Mouse (Mus musculus) forebrain, postnatal 0 days (tissue): Measurements from ENCODE around the gene Ylpm1. TPM values are rescaled to one million over a fixed set of nuclear protein-coding genes. Genes with fewer than 3 reads are reported as not detected.

Experiments used
- ATAC-seq: fragments of 200-750 bp; cut with Nextera tagmentation; 2 replicates; pipeline ENCODE4 v1.8.0; 2017; ENCODE audit warnings: mild to moderate bottlenecking, moderate library complexity
- DNase-seq: peaks from one replicate; pipeline ENCODE4 v3.0.0-alpha.2; 2015
- H3K27ac ChIP-seq: fragments of 300-500 bp; sonication (generic); 2 replicates; pipeline ENCODE4 v1.5.1; 2014; ENCODE audit warnings: low read depth, mild to moderate bottlenecking, antibody characterized with exemption, low read length, moderate library complexity, mixed read lengths
- H3K27me3 ChIP-seq: fragments of 300-500 bp; sonication (generic); 2 replicates; pipeline ENCODE4 v1.6.1; 2014; ENCODE audit warnings: mild to moderate bottlenecking, low read length, mixed read lengths; ENCODE audit not compliant: insufficient read depth
- H3K36me3 ChIP-seq: fragments of 300-500 bp; sonication (generic); 2 replicates; pipeline ENCODE4 v1.6.1; 2014; ENCODE audit warnings: mild to moderate bottlenecking, moderate library complexity; ENCODE audit not compliant: insufficient read depth
- H3K4me1 ChIP-seq: fragments of 300-500 bp; sonication (generic); 2 replicates; pipeline ENCODE4 v1.6.1; 2014; ENCODE audit warnings: antibody characterized with exemption; ENCODE audit not compliant: insufficient read depth
- H3K4me2 ChIP-seq: fragments of 300-500 bp; sonication (generic); 2 replicates; pipeline ENCODE4 v1.6.1; 2014; ENCODE audit warnings: low read depth, mild to moderate bottlenecking, moderate library complexity
- H3K4me3 ChIP-seq: fragments of 300-500 bp; sonication (generic); 2 replicates; pipeline ENCODE4 v1.5.1; 2014; ENCODE audit warnings: low read depth, low read length, mixed read lengths
- H3K9ac ChIP-seq: fragments of 300-500 bp; sonication (generic); 2 replicates; pipeline ENCODE4 v1.6.1; 2014; ENCODE audit warnings: mild to moderate bottlenecking
- H3K9me3 ChIP-seq: fragments of 300-500 bp; sonication (generic); 2 replicates; pipeline ENCODE4 v1.6.1; 2016; ENCODE audit warnings: low read length
- CTCF ChIP-seq: sonication (generic); IDR thresholded peaks from 2 replicates; pipeline ENCODE4 v1.5.1; 2016; ENCODE audit warnings: antibody characterized with exemption, control low read depth, low read depth
- WGBS: fragments of 180-500 bp; shearing (Covaris S2); extraction: QIAGEN DNeasy Blood & Tissue Kit; methylation state at CpG from one replicate; pipeline ENCODE4 v1.1.7; 2014; 5-methylcytosine and 5-hydroxymethylcytosine counted together
- polyA plus RNA-seq: library from polyadenylated mRNA; unstranded; fragments of >200 nt; fragmentation: Nextera tagmentation; extraction: Ambion mirVana; gene quantifications from 2 replicates; pipeline ENCODE4 v1.2.1, GENCODE M21; 2015
- total RNA-seq: library from RNA; depleted of rRNA; stranded (reverse); fragments of >200 nt; gene quantifications from 2 replicates; pipeline ENCODE4 v1.2.3, GENCODE M21; 2014; rRNA removed

Gene Ylpm1
- total RNA-seq (51.2 and 59.6 TPM in 2 replicates), polyA plus RNA-seq (17.3 and 23.4 TPM in 2 replicates)

GRCm38 (mm10) chr12:84996083-84996496, at the start of gene Ylpm1:
TSS of gene Ylpm1 (plus strand) at chr12:84996321.
- H3K36me3 ChIP-seq, result no peaks in the 10 kb centered on the region
- H3K27ac ChIP-seq, result peak within 1 kb of the TSS; percentile 97
- peak within 1 kb of the TSS; percentile 82 for H3K4me2 ChIP-seq
- H3K9ac ChIP-seq, result peak within 1 kb of the TSS; percentile 99
- H3K27me3 ChIP-seq, result no peaks in the 10 kb centered on the region
- under 1% methylated on average over 45 of the region's 45 CpGs for WGBS
- no peaks in the 10 kb centered on the region for H3K9me3 ChIP-seq
- peaks cover 19% of the 10 kb centered on the region for H3K4me1 ChIP-seq
- peak within 1 kb of the TSS; percentile 96 for H3K4me3 ChIP-seq
- ATAC-seq (peak; percentile 98), DNase-seq (peak; percentile 99)
- peak; percentile 72 for TF ChIP-seq CTCF

GRCm38 (mm10) chr12:84947894-84948583, 48.1 kb upstream of the Ylpm1 start:
- no peaks in the 10 kb centered on the region for H3K4me1 ChIP-seq
- peaks cover 48% of the 10 kb centered on the region for H3K36me3 ChIP-seq
- no peaks in the 10 kb centered on the region for H3K9me3 ChIP-seq
- H3K4me3 ChIP-seq, result no peak overlapping the region
- DNase-seq (no peak), ATAC-seq (no peak)
- H3K27me3 ChIP-seq, result no peaks in the 10 kb centered on the region
- no peak overlapping the region for H3K9ac ChIP-seq
- no peak overlapping the region for H3K27ac ChIP-seq
- H3K4me2 ChIP-seq, result no peak overlapping the region
- 74% methylated on average over 2 of the region's 2 CpGs for WGBS
- no peak for TF ChIP-seq CTCF

GRCm38 (mm10) chr12:84948584-84949285, 47.4 kb upstream of the Ylpm1 start:
- 87% methylated on average over 6 of the region's 6 CpGs for WGBS
- ATAC-seq (no peak), DNase-seq (no peak)
- Histone ChIP-seq H3K4me2 (no peak overlapping the region), H3K9me3 (no peaks in the 10 kb centered on the region), H3K9ac (no peak overlapping the region), H3K36me3 (peaks cover 41% of the 10 kb centered on the region), H3K27me3 (no peaks in the 10 kb centered on the region), H3K4me3 (no peak overlapping the region), H3K4me1 (no peaks in the 10 kb centered on the region), H3K27ac (no peak overlapping the region)
- TF ChIP-seq CTCF, result no peak

GRCm38 (mm10) chr12:84950763-84951162, 45.4 kb upstream of the Ylpm1 start:
- WGBS, result 78% methylated on average over 6 of the region's 6 CpGs
- no peak for ATAC-seq
- H3K4me3 ChIP-seq, result no peak overlapping the region

GRCm38 (mm10) chr12:84951531-84951930, 44.6 kb upstream of the Ylpm1 start:
- H3K9me3 ChIP-seq, result no peaks in the 10 kb centered on the region
- no peaks in the 10 kb centered on the region for H3K27me3 ChIP-seq
- no peak overlapping the region for H3K9ac ChIP-seq
- 38% methylated on average over 8 of the region's 8 CpGs for WGBS
- DNase-seq (no peak), ATAC-seq (no peak)
- no peaks in the 10 kb centered on the region for H3K4me1 ChIP-seq
- H3K36me3 ChIP-seq, result peaks cover 30% of the 10 kb centered on the region
- TF ChIP-seq CTCF, result no peak
- H3K4me3 ChIP-seq, result no peak overlapping the region
- H3K4me2 ChIP-seq, result no peak overlapping the region
- no peak overlapping the region for H3K27ac ChIP-seq

More at GRCm38 (mm10) chr12:84950763-84951162, 45.4 kb upstream of the Ylpm1 start:
- no peak overlapping the region for H3K4me2 ChIP-seq
- no peaks in the 10 kb centered on the region for H3K4me1 ChIP-seq
- TF ChIP-seq CTCF, result no peak
- no peaks in the 10 kb centered on the region for H3K9me3 ChIP-seq
- peaks cover 30% of the 10 kb centered on the region for H3K36me3 ChIP-seq
- H3K27ac ChIP-seq, result no peak overlapping the region
- no peak overlapping the region for H3K9ac ChIP-seq
- DNase-seq, result no peak
- H3K27me3 ChIP-seq, result no peaks in the 10 kb centered on the region

GRCm38 (mm10) chr12:84952351-84952750, 43.8 kb upstream of the Ylpm1 start:
- Histone ChIP-seq H3K9ac (no peak overlapping the region), H3K36me3 (peaks cover 26% of the 10 kb centered on the region; the same call in 1 of the 2 replicates), H3K4me1 (no peaks in the 10 kb centered on the region), H3K4me3 (no peak overlapping the region), H3K27ac (no peak overlapping the region), H3K4me2 (no peak overlapping the region), H3K27me3 (no peaks in the 10 kb centered on the region), H3K9me3 (no peaks in the 10 kb centered on the region)
- WGBS, result 50% methylated on average over 1 of the region's 1 CpGs
- peak; percentile 6 for DNase-seq
- no peak for ATAC-seq
- no peak for TF ChIP-seq CTCF

GRCm38 (mm10) chr12:84956317-84956716, 39.8 kb upstream of the Ylpm1 start:
- Histone ChIP-seq H3K27me3 (no peaks in the 10 kb centered on the region), H3K9ac (no peak overlapping the region), H3K27ac (no peak overlapping the region), H3K4me2 (no peak overlapping the region), H3K9me3 (no peaks in the 10 kb centered on the region), H3K4me1 (no peaks in the 10 kb centered on the region), H3K36me3 (peaks cover 8% of the 10 kb centered on the region; the same call in 1 of the 2 replicates), H3K4me3 (no peak overlapping the region)
- WGBS, result 86% methylated on average over 3 of the region's 3 CpGs
- ATAC-seq (no peak), DNase-seq (no peak)
- no peak for TF ChIP-seq CTCF
